17 mouse cellular contexts compared by ENCODE assay signal in the genomic region with DNA sequence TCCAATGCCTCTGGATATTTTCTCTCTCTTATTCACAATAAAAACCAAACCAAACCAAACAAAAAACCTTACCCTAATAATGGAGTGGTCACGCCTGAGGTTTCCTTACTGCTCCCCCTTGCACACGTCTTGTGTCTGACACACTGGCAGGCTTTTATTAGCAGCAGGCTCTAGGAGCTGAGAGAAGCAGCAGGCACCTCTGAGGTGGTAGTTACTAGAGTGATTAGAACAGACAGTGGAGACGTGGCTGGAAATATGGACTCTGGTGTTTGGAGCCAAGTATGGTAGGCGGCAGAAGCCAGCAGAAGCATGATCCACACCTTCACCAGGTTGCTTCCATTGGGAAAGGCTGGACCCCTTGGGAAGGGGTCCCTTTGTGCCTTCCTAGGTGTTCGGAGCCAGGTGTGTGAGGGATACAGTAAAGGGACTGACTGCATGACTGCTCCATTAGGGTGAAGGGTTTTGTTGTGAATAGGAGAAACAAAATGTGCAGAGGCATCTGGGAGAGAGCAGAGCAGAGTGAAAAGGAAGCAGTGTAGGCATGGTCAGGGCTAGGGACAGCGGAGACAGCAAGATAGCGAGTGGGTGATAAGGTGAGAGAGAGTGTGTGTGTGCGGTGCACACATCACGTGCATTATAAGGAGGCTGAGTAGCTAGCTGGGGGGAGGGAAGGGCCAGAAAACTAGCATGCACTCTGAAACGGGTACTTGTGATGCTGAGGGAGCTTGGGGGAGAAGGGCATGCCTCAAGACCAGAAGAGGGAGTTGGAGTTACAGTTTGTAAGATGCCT.
DNase-seq lines count a peak whose midpoint lies in the region; ATAC-seq lines count a peak whose summit lies in the region.
"Had no signal": no experiment of that assay in that cellular context is flagged by ENCODE, and none has a peak within 500 bp of the region (broad histone marks: within the 10 kb centered on the region; RNA-seq: fewer than 3 reads in every experiment).

No protein-coding gene starts in this region.

- H3K4me3 ChIP-seq in hindbrain, embryonic 14.5 days (replicated peaks; ENCODE audit: low read length) = no peak overlapping the region
- no peak overlapping the region for H3K4me3 ChIP-seq in hindbrain, embryonic 11.5 days (ENCODE audit: low read depth, low read length)
- H3K4me3 ChIP-seq in liver, embryonic 13.5 days (replicated peaks) = peak overlapping the region; percentile 2; the same call in 1 of the 2 replicates
- H3K4me3 ChIP-seq: embryonic facial prominence, embryonic 10.5 days; kidney, embryonic 15.5 days; midbrain, embryonic 15.5 days had no signal

- no peak overlapping the region for H3K9ac ChIP-seq in hindbrain, embryonic 14.5 days
- H3K9ac ChIP-seq in hindbrain, embryonic 11.5 days (ENCODE audit: low read depth, low read length) = no peak overlapping the region
- peak overlapping the region; percentile 68 for H3K9ac ChIP-seq in liver, embryonic 13.5 days
- H3K9ac ChIP-seq: kidney, embryonic 15.5 days; midbrain, embryonic 15.5 days had no signal

- H3K4me2 ChIP-seq in hindbrain, embryonic 14.5 days (replicated peaks) = no peak overlapping the region
- H3K4me2 ChIP-seq in hindbrain, embryonic 11.5 days (replicated peaks; ENCODE audit: low read depth, low read length) = no peak overlapping the region
- H3K4me2 ChIP-seq in liver, embryonic 13.5 days = peak overlapping the region; percentile 52
- H3K4me2 ChIP-seq: kidney, embryonic 15.5 days; midbrain, embryonic 15.5 days had no signal

- no peaks in the 10 kb centered on the region for H3K9me3 ChIP-seq in hindbrain, embryonic 14.5 days (ENCODE audit: control insufficient read depth, low read length)
- H3K9me3 ChIP-seq in hindbrain, embryonic 11.5 days (ENCODE audit: control insufficient read depth, low read length) = no peaks in the 10 kb centered on the region
- no peaks in the 10 kb centered on the region for H3K9me3 ChIP-seq in liver, embryonic 13.5 days (replicated peaks)
- H3K9me3 ChIP-seq: embryonic facial prominence, embryonic 10.5 days; kidney, embryonic 15.5 days; midbrain, embryonic 15.5 days had no signal

- no peak for ATAC-seq in hindbrain, embryonic 14.5 days (ENCODE audit: low FRiP score)
- no peak for ATAC-seq in hindbrain, embryonic 11.5 days (ENCODE audit: low FRiP score)
- ATAC-seq in erythroblast, adult 5-6 weeks (replicated peaks; ENCODE audit: low FRiP score, poor library complexity, severe bottlenecking) = peak; percentile 71
- peak; percentile 72 for ATAC-seq in liver, embryonic 13.5 days (ENCODE audit: low read depth)
- peak; percentile 54 for ATAC-seq in megakaryocyte-erythroid progenitor cell, adult 5-6 weeks (replicated peaks; ENCODE audit: low FRiP score, low TSS enrichment, poor library complexity, severe bottlenecking)
- ATAC-seq: midbrain, embryonic 15.5 days had no signal

- no peaks in the 10 kb centered on the region for H3K4me1 ChIP-seq in hindbrain, embryonic 14.5 days (replicated peaks; ENCODE audit: control insufficient read depth, insufficient read depth, low read length)
- H3K4me1 ChIP-seq in hindbrain, embryonic 11.5 days (replicated peaks; ENCODE audit: control insufficient read depth, insufficient read depth, low read length) = no peaks in the 10 kb centered on the region
- H3K4me1 ChIP-seq in liver, embryonic 13.5 days (replicated peaks) = peaks cover 61% of the 10 kb centered on the region
- H3K4me1 ChIP-seq: embryonic facial prominence, embryonic 10.5 days; kidney, embryonic 15.5 days; midbrain, embryonic 15.5 days had no signal

- 0 out of 2 replicates have a peak overlapping the region, but pooled peaks have one; percentile 7 for H3K27ac ChIP-seq in hindbrain, embryonic 14.5 days
- no peak overlapping the region for H3K27ac ChIP-seq in hindbrain, embryonic 11.5 days (ENCODE audit: low read depth, low read length)
- H3K27ac ChIP-seq in liver, embryonic 13.5 days = peak overlapping the region; percentile 96
- H3K27ac ChIP-seq: embryonic facial prominence, embryonic 10.5 days; kidney, embryonic 15.5 days; midbrain, embryonic 15.5 days had no signal

- no peaks in the 10 kb centered on the region for H3K27me3 ChIP-seq in hindbrain, embryonic 14.5 days (ENCODE audit: control insufficient read depth, insufficient read depth, low read length)
- H3K27me3 ChIP-seq in hindbrain, embryonic 11.5 days (ENCODE audit: control insufficient read depth, insufficient read depth, low read length) = no peaks in the 10 kb centered on the region
- no peaks in the 10 kb centered on the region for H3K27me3 ChIP-seq in liver, embryonic 13.5 days
- H3K27me3 ChIP-seq: kidney, embryonic 15.5 days; midbrain, embryonic 15.5 days had no signal

- 80% methylated on average over 10 of the region's 10 CpGs for WGBS in hindbrain, embryonic 14.5 days
- 82% methylated on average over 10 of the region's 10 CpGs for WGBS in hindbrain, embryonic 11.5 days
- 29% methylated on average over 10 of the region's 10 CpGs for WGBS in liver, embryonic 13.5 days (ENCODE audit: insufficient replicate concordance)

- no peak for DNase-seq in hindbrain, embryonic 14.5 days (ENCODE audit: low spot score)
- no peak for DNase-seq in hindbrain, embryonic 11.5 days (ENCODE audit: low spot score)
- DNase-seq in liver, embryonic 13.5 days = peak; percentile 50
- no peak for DNase-seq in gastrocnemius, postnatal 10 days
- no peak for DNase-seq in left cerebral cortex, postnatal 4 days
- DNase-seq: cerebellum, adult 11 months; cerebellum, postnatal 25 days; gastrocnemius, postnatal 14 days; layer of hippocampus, postnatal 36 days; lung, postnatal 36 days; spleen, adult 18-20 months; thymus, postnatal 14 days had no signal

- peaks cover 64% of the 10 kb centered on the region for H3K36me3 ChIP-seq in hindbrain, embryonic 14.5 days (replicated peaks; ENCODE audit: control insufficient read depth, insufficient read depth)
- no peaks in the 10 kb centered on the region for H3K36me3 ChIP-seq in hindbrain, embryonic 11.5 days (ENCODE audit: control insufficient read depth, insufficient read depth, low read length)
- peaks cover 25% of the 10 kb centered on the region for H3K36me3 ChIP-seq in liver, embryonic 13.5 days

- intact Hi-C loops in left cerebral cortex, postnatal 4 days (cut with DNase I) = no loop called here

Comparison
In these comparisons a context has a peak if more than half of its experiments do, and no peak if none do; other contexts are left out.
1. ATAC-seq: peak in erythroblast, adult 5-6 weeks (single experiment), liver, embryonic 13.5 days (single experiment) and megakaryocyte-erythroid progenitor cell, adult 5-6 weeks (single experiment); none in hindbrain, embryonic 14.5 days (single experiment) and hindbrain, embryonic 11.5 days (single experiment).